Mouse (Mus musculus) G1E (cell line): ENCODE data around the gene Drap1. TPM values are rescaled to one million over a fixed set of nuclear protein-coding genes. Genes with fewer than 3 reads are reported as not detected.
A peak's percentile ranks its signal among the peaks of the same experiment; 100 is the strongest.

Source experiments
- ATAC-seq: 2 replicates; pipeline ENCODE4 v1.8.0; 2016; ENCODE audit warnings: mild to moderate bottlenecking; ENCODE audit not compliant: insufficient number of reproducible peaks, poor library complexity, low FRiP score, severe bottlenecking; ENCODE audit errors: extremely low read depth
- DNase-seq: peaks from one replicate; pipeline ENCODE4 v3.0.0; 2012; ENCODE audit warnings: low spot score
- H3K27me3 ChIP-seq: 2 replicates; pipeline ENCODE4 v1.6.1; 2012; ENCODE audit warnings: mild to moderate bottlenecking, low read length, inconsistent platforms; ENCODE audit not compliant: insufficient read depth
- H3K36me3 ChIP-seq: replicated peaks from 2 replicates; pipeline ENCODE3; 2012; ENCODE audit warnings: mild to moderate bottlenecking, inconsistent platforms
- H3K4me1 ChIP-seq: 2 replicates; pipeline ENCODE4 v1.6.1; 2012; ENCODE audit warnings: low read depth, low read length, inconsistent platforms, mixed read lengths; ENCODE audit not compliant: insufficient read depth
- H3K4me3 ChIP-seq: 2 replicates; pipeline ENCODE4 v1.5.1; 2012; ENCODE audit warnings: low read depth, mild to moderate bottlenecking, inconsistent platforms, low read length, moderate library complexity, mixed read lengths
- H3K9me3 ChIP-seq: replicated peaks from 2 replicates; pipeline ENCODE4 v1.6.1; 2012; ENCODE audit warnings: inconsistent platforms
- CTCF ChIP-seq: IDR thresholded peaks from 2 replicates; pipeline ENCODE4 v1.5.1; 2012; ENCODE audit warnings: low read depth, low read length, inconsistent platforms, mixed read lengths
- GATA1 ChIP-seq: IDR thresholded peaks from 2 replicates; pipeline ENCODE4 v1.6.1; 2012; ENCODE audit warnings: borderline replicate concordance, low read length, inconsistent platforms, mixed read lengths
- GATA2 ChIP-seq: IDR thresholded peaks from 2 replicates; pipeline ENCODE4 v1.6.1; 2012; ENCODE audit warnings: low read depth, low read length, inconsistent platforms, borderline replicate concordance
- POLR2AphosphoS5 ChIP-seq: IDR thresholded peaks from 2 replicates; pipeline ENCODE4 v1.6.1; 2012; ENCODE audit warnings: low read depth, low read length, inconsistent platforms; ENCODE audit not compliant: insufficient replicate concordance
- TAL1 ChIP-seq: conservative IDR thresholded peaks from 2 replicates; pipeline ENCODE4 v1.6.1; 2012; ENCODE audit warnings: low read depth, low read length, inconsistent platforms, mixed read lengths
- polyA plus RNA-seq: library from polyadenylated mRNA; stranded (reverse); fragments of >175 nt; gene quantifications from 2 replicates; pipeline ENCODE4 v1.2.3, GENCODE M21; 2012
- total RNA-seq, 2 experiments: library from RNA; stranded (forward) in 1 of 2; stranded (reverse) in 1 of 2; fragments of 200-1000 nt in 1 of 2; fragments of >200 nt in 1 of 2; fragmentation: Nextera tagmentation in 1 of 2; gene quantifications; 2 replicates each; pipeline ENCODE4 v1.2.3; 2014 to 2017

Gene Drap1
- total and polyA plus RNA-seq, 3 experiments: 46.0 to 305 (median 81.5) TPM

DNA sequence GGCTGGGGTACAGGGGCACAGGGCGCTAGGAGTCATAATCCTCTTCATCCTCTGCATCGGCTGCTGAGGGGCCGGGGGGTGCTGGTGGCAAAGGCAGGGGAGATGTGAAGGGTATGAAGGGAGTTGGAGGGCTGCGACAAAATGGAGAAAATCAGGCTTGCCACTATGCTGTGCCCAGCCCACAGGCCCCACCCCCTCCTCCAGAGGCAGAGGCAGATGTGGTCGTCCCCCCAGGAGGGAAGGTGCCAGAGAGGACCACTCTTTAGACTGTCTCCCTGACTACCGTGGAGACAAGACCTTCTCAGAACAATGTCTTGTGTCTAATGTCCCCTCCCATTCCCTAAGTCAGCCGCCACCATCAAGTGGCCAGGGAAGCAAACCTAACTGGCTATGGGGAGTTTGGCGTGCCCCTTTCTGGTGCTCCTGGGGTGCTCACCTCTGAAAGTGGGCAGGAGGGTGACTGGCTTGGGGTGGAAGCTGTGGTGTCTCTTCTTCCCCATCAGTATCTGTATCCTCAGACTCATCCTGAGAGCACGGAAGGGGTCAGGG, 1.8 kb downstream of the Drap1 start:
- no peak for TF ChIP-seq POLR2AphosphoS5
- TF ChIP-seq GATA1: no peak
- no peak for TF ChIP-seq CTCF
- no peak for TF ChIP-seq GATA2
- TF ChIP-seq TAL1: no peak
- Histone ChIP-seq H3K4me1 (peaks cover 49% of the 10 kb centered on the region), H3K4me3 (peak overlapping the region; percentile 100; the same call in 1 of the 2 replicates), H3K27me3 (no peaks in the 10 kb centered on the region), H3K36me3 (peaks cover 70% of the 10 kb centered on the region), H3K9me3 (no peaks in the 10 kb centered on the region)
- ATAC-seq: no peak
- no peak for DNase-seq

DNA sequence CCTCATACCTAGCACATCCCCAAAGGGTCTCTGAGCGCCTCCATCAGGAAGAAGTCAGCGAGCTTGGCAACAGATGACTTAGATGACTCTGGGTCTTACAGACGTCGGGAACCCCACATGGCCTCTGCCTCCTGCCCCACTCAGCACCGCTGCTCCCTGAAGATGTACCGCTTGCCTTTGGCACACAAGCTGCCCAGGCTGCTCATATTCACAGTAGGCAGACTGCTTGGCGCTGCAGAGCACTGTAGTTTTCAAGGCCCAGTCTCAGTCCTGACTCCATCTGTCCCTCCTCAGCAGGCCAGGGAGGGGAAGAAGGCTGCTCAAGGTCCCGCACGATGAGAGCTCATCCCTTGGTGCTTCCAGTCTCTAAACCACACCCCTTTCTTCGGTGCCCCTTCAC, 2.5 kb downstream of the Drap1 start:
- ATAC-seq (no peak), DNase-seq (no peak)
- H3K36me3 ChIP-seq: peaks cover 71% of the 10 kb centered on the region
- H3K4me3 ChIP-seq: no peak overlapping the region
- no peaks in the 10 kb centered on the region for H3K27me3 ChIP-seq
- H3K9me3 ChIP-seq: no peaks in the 10 kb centered on the region
- peaks cover 45% of the 10 kb centered on the region for H3K4me1 ChIP-seq
- TF ChIP-seq POLR2AphosphoS5: no peak

DNA sequence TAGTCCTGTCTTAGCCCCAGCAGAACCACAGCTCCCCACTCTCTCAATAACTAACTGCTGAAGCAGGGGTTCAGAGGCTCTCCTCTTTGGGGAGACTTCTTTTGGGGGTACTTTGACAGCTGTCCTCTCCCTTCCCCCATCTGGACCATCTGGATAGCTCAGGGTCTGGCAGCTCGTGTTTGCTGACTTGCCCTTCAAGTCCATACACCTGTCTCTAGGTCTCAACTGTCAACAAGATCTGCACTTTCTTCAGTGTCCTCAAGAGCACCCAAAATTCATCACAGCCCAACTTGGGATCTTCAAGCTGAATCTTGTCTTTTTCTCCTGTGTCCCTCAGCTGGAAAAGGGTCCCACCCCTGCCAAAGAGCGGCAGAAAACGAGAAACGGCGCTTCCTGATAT, 3.0 kb downstream of the Drap1 start:
- Histone ChIP-seq H3K9me3 (no peaks in the 10 kb centered on the region), H3K36me3 (peaks cover 66% of the 10 kb centered on the region), H3K27me3 (no peaks in the 10 kb centered on the region), H3K4me3 (no peak overlapping the region), H3K4me1 (peaks cover 40% of the 10 kb centered on the region)
- TF ChIP-seq POLR2AphosphoS5 (no peak), TAL1 (no peak), GATA2 (no peak), GATA1 (no peak), CTCF (no peak)
- no peak for ATAC-seq
- no peak for DNase-seq

DNA sequence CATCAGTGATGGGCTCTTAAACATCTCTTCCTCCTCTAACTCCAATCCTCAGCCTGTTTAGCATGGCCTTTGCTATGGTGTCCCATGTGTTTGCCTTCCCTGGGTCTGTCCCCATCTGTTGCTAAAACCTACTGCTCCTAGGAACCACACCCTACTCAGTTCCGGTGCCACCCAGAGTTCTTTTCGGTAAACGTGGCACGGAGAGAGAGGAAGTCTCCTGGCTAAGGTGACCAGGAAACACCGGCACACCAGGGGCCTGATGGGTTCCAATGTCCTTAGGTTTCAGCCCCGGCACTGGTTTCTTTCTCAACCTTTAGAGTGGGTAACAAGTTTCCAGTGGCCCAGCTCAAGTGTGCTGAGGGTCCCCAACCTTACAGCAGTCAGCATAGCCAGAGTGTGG, 4.2 kb downstream of the Drap1 start:
- DNase-seq: no peak
- TF ChIP-seq POLR2AphosphoS5 (no peak), GATA1 (no peak), CTCF (no peak), GATA2 (no peak), TAL1 (no peak)
- no peak overlapping the region for H3K4me3 ChIP-seq
- peaks cover 28% of the 10 kb centered on the region for H3K4me1 ChIP-seq
- peaks cover under 1% of the 10 kb centered on the region; the same call in 1 of the 2 replicates for H3K27me3 ChIP-seq
- no peaks in the 10 kb centered on the region for H3K9me3 ChIP-seq
- ATAC-seq: no peak
- H3K36me3 ChIP-seq: peaks cover 55% of the 10 kb centered on the region

DNA sequence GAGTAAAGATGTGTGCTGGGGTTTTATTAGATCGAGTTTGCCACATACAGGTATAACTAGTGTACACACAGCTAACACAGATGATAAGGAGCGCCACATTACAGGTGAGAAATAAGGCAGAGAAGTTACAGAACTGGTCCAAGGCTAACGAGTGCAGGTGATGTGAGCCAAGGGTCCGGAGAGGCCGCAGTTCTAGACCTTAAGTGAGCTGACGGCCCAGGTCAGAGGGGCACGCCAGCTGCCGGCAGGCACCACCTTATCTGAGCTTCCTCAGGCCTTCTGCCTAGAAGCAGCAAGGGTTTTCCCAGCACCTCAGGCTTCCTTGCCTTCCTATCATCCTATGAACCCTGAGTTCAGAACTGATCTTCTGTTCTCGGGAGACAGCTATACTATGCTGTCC, 5.1 kb downstream of the Drap1 start:
- Histone ChIP-seq H3K27me3 (peaks cover 3% of the 10 kb centered on the region; the same call in 1 of the 2 replicates), H3K9me3 (no peaks in the 10 kb centered on the region), H3K4me1 (peaks cover 28% of the 10 kb centered on the region), H3K4me3 (no peak overlapping the region), H3K36me3 (peaks cover 55% of the 10 kb centered on the region)
- DNase-seq (no peak), ATAC-seq (no peak)
- TF ChIP-seq CTCF: no peak
- no peak for TF ChIP-seq POLR2AphosphoS5
- no peak for TF ChIP-seq TAL1
- TF ChIP-seq GATA2: no peak
- no peak for TF ChIP-seq GATA1

DNA sequence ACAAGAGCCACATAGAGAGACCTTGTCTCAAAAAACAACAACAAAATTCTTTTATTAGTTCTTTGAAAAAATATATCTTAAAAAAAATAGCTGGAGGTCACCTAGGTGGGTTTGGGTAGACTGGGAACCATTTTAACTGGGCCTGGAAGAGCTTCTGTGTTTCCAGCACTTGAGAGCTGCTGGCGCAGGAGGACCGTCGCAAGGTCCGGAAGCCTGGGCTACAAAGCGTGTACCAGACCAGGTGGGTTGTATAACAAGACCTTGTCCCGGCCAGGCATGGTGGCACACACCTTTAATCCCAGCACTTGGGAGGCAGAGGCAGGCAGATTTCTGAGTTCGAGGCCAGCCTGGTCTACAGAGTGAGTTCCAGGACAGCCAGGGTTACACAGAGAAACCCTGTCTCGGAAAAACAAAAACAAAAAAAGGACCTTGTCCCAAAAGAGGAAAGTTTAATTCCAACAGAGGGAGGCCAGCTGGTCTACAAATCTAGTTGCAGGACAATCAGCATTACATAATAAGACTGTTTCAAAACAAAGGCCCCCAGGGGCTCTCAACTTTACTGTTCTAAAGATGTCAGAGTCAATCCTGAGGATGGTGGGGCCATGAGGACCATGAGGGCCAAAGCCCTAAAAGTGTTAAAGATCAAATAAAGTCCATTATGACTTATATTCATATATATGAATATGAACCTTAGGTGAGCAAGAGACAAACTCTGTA, 5.9 kb downstream of the Drap1 start:
- Histone ChIP-seq H3K4me1 (peaks cover 27% of the 10 kb centered on the region), H3K27me3 (peaks cover 6% of the 10 kb centered on the region; the same call in 1 of the 2 replicates), H3K36me3 (peaks cover 55% of the 10 kb centered on the region), H3K4me3 (no peak overlapping the region), H3K9me3 (no peaks in the 10 kb centered on the region)
- TF ChIP-seq GATA1: no peak
- no peak for TF ChIP-seq GATA2
- TF ChIP-seq CTCF: no peak
- no peak for TF ChIP-seq POLR2AphosphoS5
- TF ChIP-seq TAL1: no peak
- no peak for DNase-seq
- no peak for ATAC-seq
